Mouse (Mus musculus): Measurements from ENCODE around the gene Grik4. TPM values are rescaled to one million over a fixed set of nuclear protein-coding genes. Genes with fewer than 3 reads are reported as not detected.

The Grik4 gene
- total RNA-seq, 2 experiments from 2014 or later: 19.2 to 19.8 TPM

DNA sequence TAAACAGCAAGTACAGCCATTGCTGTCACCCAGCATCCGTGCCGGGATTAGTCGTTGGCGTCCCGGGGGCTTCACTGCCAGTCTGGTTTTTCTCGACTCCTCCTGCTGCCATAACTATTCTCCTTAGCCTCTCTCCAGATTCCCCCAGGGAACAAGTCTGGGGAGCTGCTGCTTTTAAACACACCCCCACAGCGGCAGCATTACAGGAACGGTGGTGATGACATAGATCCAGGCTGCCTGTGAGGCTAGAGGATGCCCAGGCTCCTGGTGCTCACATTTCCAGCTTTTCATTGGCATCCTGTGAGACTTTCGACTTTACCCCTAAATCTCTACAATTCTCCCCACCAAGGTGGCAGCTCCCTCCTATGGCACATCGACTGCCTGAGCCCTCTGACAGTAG is 297.5 kb downstream of the Grik4 start:
- peak; percentile 24 to 29 for DNase-seq (ENCODE audit: low spot score in 2 of 2)
- intact Hi-C loops (cut with DNase I): no loop called here

- peak in 1 of 2 experiments; percentile 27 for DNase-seq (ENCODE audit: low spot score in 2 of 2)
- intact Hi-C loops (cut with DNase I): no loop called here
Observed at GRCm38 (mm10) chr9:42645161-42645560, 299.1 kb downstream of the Grik4 start.

GRCm38 (mm10) chr9:42642821-42643220 is 301.5 kb downstream of the Grik4 start:
- intact Hi-C loops (cut with DNase I): no loop called here
- DNase-seq (ENCODE audit: low spot score in 2 of 2): peak; percentile 82 to 84

GRCm38 (mm10) chr9:42641550-42642117 is 302.7 kb downstream of the Grik4 start:
- intact Hi-C loops (cut with DNase I): no loop called here
- DNase-seq (ENCODE audit: low spot score in 2 of 2): no peak

- DNase-seq (ENCODE audit: low spot score in 2 of 2): no peak
- intact Hi-C loops (cut with DNase I): no loop called here
Observed at GRCm38 (mm10) chr9:42636446-42636845, 307.8 kb downstream of the Grik4 start.

- no peak for DNase-seq (ENCODE audit: low spot score in 2 of 2)
- intact Hi-C loops (cut with DNase I): no loop called here
Observed at GRCm38 (mm10) chr9:42631479-42631878, 312.8 kb downstream of the Grik4 start.

DNA sequence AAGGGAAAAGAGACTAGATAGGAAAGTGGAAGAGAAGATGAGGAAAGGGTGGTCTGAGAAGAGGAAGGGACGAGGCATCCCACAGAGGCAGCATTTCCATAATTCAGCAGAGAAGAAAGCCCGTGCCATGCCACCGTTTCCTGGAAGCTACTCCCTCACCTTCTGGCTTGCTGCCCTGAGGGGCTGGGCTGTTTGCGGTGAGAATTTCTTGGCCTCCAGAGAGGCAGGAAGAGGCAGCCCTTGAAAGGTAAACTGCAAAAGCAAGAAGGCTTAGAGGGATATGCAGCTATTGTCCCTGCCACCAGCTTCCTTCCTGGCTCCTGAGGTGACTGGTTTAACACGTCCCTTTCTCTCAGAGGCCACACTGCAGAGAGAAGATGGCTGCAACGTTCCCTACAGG is 316.7 kb downstream of the Grik4 start:
- DNase-seq (ENCODE audit: low spot score in 2 of 2): no peak
- intact Hi-C loops (cut with DNase I): no loop called here

- intact Hi-C loops (cut with DNase I): no loop called here
Observed at GRCm38 (mm10) chr9:42627146-42627545, 317.1 kb downstream of the Grik4 start.

DNA sequence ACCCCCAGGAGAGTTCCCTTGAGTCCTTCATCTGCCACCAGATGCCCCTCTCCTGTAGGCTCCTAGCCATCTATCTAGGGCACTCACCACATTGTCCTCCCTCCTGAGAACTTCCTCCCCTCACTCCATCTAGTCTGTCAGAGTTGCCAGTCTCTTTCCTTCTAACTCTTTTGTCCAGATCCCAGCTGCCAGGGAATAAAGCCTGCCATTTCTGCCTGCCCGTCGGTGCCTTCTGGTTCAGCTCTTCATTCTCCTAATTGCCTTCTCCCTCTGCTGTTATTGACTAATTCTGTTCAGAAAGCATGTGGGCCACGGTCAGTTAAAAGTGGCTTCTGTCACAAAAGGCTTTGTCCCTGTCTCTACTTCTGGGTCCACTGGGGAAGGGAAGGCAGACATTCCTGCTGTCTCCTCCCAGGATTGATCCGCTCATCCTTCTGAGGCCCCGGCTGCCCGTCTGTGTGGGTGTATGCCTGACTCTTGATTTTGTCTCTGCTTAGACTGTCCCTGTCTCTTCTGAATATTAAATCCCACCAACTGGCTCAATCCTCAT is 318.0 kb downstream of the Grik4 start:
- no peak for DNase-seq (ENCODE audit: low spot score in 2 of 2)
- intact Hi-C loops (cut with DNase I): no loop called here

More at GRCm38 (mm10) chr9:42627146-42627545, 317.1 kb downstream of the Grik4 start:
- no peak for DNase-seq (ENCODE audit: low spot score in 2 of 2)

DNA sequence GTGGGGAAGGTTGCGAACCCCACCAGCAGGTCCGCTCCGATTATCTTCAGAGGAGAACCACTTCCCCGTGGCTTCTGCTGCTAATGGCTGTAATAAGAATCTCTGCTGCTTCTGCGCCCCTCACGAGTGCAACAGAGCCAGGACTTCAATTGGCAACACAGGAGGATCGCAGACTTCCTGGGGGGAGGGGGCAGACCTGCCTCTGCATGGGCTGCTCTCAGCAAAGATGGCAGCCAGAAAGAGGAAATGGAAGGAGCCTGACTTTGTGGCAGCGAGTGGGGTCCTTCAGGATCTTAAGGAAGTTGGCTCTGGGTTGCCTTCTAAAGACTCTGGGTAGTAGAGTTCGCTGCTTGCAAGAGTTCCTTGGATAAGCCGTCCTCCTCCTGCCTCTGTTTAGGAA is 329.9 kb downstream of the Grik4 start:
- intact Hi-C loops (cut with DNase I): loop anchor here (5.0 kb wide), 1 partner anchor 42 kb away; no protein-coding TSS in a partner anchor
- no peak for DNase-seq (ENCODE audit: low spot score in 2 of 2)

DNA sequence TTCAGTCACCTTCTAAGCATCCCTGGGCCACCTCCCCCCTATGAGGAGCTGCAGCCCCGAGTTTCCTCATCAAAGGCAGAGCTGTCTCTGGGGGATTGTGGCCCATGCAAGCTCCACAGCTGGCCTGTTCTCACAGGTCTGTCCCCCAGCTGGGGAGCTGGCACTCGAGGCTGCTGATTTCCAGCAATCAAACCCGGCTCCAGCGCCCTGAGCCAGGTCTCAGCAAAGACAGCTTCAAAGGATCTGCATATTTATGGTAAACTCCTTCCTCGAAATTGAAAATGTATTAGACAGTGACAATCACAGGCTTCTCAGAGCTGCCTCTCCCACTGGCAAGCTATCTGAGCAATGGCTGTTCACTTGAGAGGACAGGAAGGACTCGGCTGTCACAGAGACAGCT is 330.5 kb downstream of the Grik4 start:
- intact Hi-C loops (cut with DNase I): loop anchor here (5.0 kb wide), 1 partner anchor 42 kb away; no protein-coding TSS in a partner anchor
- no peak for DNase-seq (ENCODE audit: low spot score in 2 of 2)

- intact Hi-C loops (cut with DNase I): loop anchor here (5.0 kb wide), 1 partner anchor 40 kb away; no protein-coding TSS in a partner anchor
- peak in 1 of 2 experiments; percentile 29 for DNase-seq (ENCODE audit: low spot score in 2 of 2)
Observed at GRCm38 (mm10) chr9:42612482-42612991, 331.8 kb downstream of the Grik4 start.

GRCm38 (mm10) chr9:42601445-42601844 is 342.8 kb downstream of the Grik4 start:
- DNase-seq (ENCODE audit: low spot score in 2 of 2): no peak
- intact Hi-C loops (cut with DNase I): no loop called here

GRCm38 (mm10) chr9:42597525-42597924 is 346.8 kb downstream of the Grik4 start:
- intact Hi-C loops (cut with DNase I): no loop called here
- no peak for DNase-seq (ENCODE audit: low spot score in 2 of 2)

GRCm38 (mm10) chr9:42578511-42578910 is 365.8 kb downstream of the Grik4 start:
- intact Hi-C loops (cut with DNase I): no loop called here
- no peak for DNase-seq (ENCODE audit: low spot score in 2 of 2)

GRCm38 (mm10) chr9:42578106-42578505 is 366.2 kb downstream of the Grik4 start:
- intact Hi-C loops (cut with DNase I): no loop called here
- DNase-seq (ENCODE audit: low spot score in 2 of 2): no peak

DNA sequence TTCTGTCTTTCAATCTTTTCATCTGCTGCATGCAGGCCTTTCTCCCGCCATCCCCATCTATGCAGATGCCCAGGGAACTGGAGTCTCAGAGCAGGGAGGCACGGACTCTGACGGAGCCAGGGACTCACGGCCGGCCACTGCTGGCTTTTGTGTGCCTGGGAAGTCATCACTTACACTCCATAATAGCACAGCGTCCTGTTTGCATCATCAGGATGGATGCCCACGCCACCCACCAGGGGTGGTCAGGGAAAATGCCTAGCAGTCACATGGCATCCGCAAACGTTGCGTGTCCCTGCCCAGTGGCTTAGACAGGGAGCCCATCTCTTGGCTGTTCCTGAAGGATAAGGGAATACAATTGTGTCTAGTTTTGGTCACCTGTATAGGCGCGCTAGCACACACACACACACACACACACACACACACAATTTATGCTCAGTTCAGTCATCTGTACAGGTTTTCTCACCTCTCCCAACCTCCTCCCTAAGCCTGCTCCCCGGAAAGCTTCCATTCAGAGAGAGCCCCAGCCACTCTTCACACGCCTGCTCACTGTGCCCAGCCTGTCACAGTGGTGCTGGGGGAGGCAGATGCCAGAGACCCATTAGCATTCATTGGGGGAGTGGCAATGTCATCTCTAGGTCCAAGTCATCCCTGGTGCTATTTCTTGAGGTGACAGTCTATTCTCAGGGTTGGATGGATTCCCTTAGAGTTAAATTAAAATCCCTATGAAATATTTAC is 370.5 kb downstream of the Grik4 start:
- DNase-seq (ENCODE audit: low spot score in 2 of 2): peak; percentile 32 to 51
- intact Hi-C loops (cut with DNase I): loop anchor here (5.0 kb wide), 2 partner anchors 39 to 369 kb away; partner anchors contain the start of gene Grik4

DNA sequence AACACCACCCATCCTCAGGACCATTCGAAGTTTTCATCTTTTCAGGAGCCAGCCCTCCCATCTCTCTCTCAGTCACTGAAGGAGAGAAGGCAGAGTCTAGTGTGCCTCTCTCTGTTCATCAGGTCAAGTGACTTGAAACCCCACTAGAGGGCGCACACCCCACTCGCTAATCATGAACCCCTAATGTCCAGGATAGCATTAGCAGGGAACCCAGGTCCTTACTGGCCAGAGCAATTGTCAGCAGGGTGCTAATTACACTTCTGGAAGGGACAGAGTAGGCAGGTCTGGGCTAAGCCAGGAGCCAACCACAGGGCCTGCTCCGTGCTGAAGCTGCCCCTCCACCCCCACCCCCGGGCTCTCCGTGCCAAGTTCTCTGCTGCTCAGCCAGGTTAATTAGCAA is 371.1 kb downstream of the Grik4 start:
- intact Hi-C loops (cut with DNase I): loop anchor here (5.0 kb wide), 2 partner anchors 39 to 369 kb away; partner anchors contain the start of gene Grik4

DNA sequence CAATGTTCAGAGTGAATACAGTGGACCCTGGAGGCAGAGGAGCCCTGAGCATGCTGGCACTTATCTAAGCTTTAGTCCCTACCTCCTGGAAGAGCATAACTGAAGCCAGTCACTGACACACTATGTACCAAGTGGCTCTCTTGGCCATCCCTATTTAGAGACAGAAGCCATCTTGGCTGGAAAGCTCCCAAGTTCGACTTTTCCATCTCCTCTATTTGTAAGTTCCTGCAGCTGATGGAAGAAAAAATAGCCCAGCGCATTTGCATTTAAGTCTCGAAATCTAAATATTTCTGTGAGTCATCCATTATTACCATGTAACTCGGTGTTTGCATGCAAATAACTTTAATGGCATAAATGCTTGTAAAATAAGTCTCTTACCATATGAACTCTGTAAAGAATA is 378.4 kb downstream of the Grik4 start:
- peak in 1 of 2 experiments; percentile 25 for DNase-seq (ENCODE audit: low spot score in 2 of 2)
- intact Hi-C loops (cut with DNase I): no loop called here

More for the DNA sequence above, 371.1 kb downstream of the Grik4 start:
- peak; percentile 41 to 51 for DNase-seq (ENCODE audit: low spot score in 2 of 2)

- DNase-seq (ENCODE audit: low spot score in 2 of 2): no peak
- intact Hi-C loops (cut with DNase I): no loop called here
Observed at GRCm38 (mm10) chr9:42555186-42555585, 389.1 kb downstream of the Grik4 start.
